Mouse (Mus musculus) intestine, postnatal 0 days (tissue): ENCODE data around the gene Pcsk7. TPM values are rescaled to one million over a fixed set of nuclear protein-coding genes. Genes with fewer than 3 reads are reported as not detected.

Experiments
- ATAC-seq: fragments of 200-750 bp; cut with Nextera tagmentation; 2 replicates; pipeline ENCODE4 v1.8.0; 2017; ENCODE audit warnings: mild to moderate bottlenecking, moderate TSS enrichment, moderate library complexity
- H3K27ac ChIP-seq: fragments of 300-500 bp; sonication (generic); 2 replicates; pipeline ENCODE4 v1.5.1; 2014; ENCODE audit warnings: mild to moderate bottlenecking, low read depth, low read length, moderate library complexity
- H3K27me3 ChIP-seq: fragments of 300-500 bp; sonication (generic); replicated peaks from 2 replicates; pipeline ENCODE4 v1.6.1; 2014; ENCODE audit warnings: low read length, mixed read lengths; ENCODE audit not compliant: control insufficient read depth, insufficient read depth
- H3K36me3 ChIP-seq: fragments of 300-500 bp; sonication (generic); 2 replicates; pipeline ENCODE4 v1.6.1; 2014; ENCODE audit warnings: mild to moderate bottlenecking, moderate library complexity; ENCODE audit not compliant: control insufficient read depth, insufficient read depth
- H3K4me1 ChIP-seq: fragments of 300-500 bp; sonication (generic); replicated peaks from 2 replicates; pipeline ENCODE4 v1.6.1; 2014; ENCODE audit warnings: antibody characterized with exemption, low read length, mixed read lengths; ENCODE audit not compliant: control insufficient read depth, insufficient read depth
- H3K4me2 ChIP-seq: fragments of 300-500 bp; sonication (generic); replicated peaks from 2 replicates; pipeline ENCODE4 v1.6.1; 2014; ENCODE audit warnings: low read depth, mild to moderate bottlenecking, moderate library complexity
- H3K4me3 ChIP-seq: fragments of 300-500 bp; sonication (generic); 2 replicates; pipeline ENCODE4 v1.5.1; 2014; ENCODE audit warnings: low read depth, low read length
- H3K9ac ChIP-seq: fragments of 300-500 bp; sonication (generic); 2 replicates; pipeline ENCODE4 v1.6.1; 2014; ENCODE audit warnings: mild to moderate bottlenecking, low read depth, low read length
- H3K9me3 ChIP-seq: fragments of 300-500 bp; sonication (generic); 2 replicates; pipeline ENCODE4 v1.6.1; 2016; ENCODE audit warnings: mixed run types; ENCODE audit not compliant: control insufficient read depth
- CTCF ChIP-seq: sonication (generic); IDR thresholded peaks from 2 replicates; pipeline ENCODE4 v1.5.1; 2016; ENCODE audit warnings: low read depth, mild to moderate bottlenecking, control low read depth, antibody characterized with exemption, moderate library complexity
- WGBS: fragments of 180-500 bp; shearing (Covaris S2); extraction: QIAGEN DNeasy Blood & Tissue Kit; methylation state at CpG from one replicate; pipeline ENCODE4 v1.1.7; 2014; 5-methylcytosine and 5-hydroxymethylcytosine counted together
- polyA plus RNA-seq: library from polyadenylated mRNA; unstranded; fragments of >200 nt; fragmentation: Nextera tagmentation; extraction: Ambion mirVana; gene quantifications from 2 replicates; pipeline ENCODE4 v1.2.1, GENCODE M21; 2015

Gene Pcsk7
- polyA plus RNA-seq, 1 experiment from 2014 or later: 16.9 TPM

- Histone ChIP-seq H3K9me3 (no peaks in the 10 kb centered on the region), H3K36me3 (peaks cover 17% of the 10 kb centered on the region), H3K4me3 (peak within 1 kb of the TSS; percentile 81), H3K27me3 (no peaks in the 10 kb centered on the region), H3K4me2 (peak within 1 kb of the TSS; percentile 82), H3K9ac (peak within 1 kb of the TSS; percentile 97), H3K27ac (peak within 1 kb of the TSS; percentile 98), H3K4me1 (0 out of 2 replicates have a peak, but pooled peaks cover 6% of the 10 kb centered on the region)
- no peak; the same call in 1 of the 2 replicates for TF ChIP-seq CTCF
- ATAC-seq: peak; percentile 90
- 1% methylated on average over 48 of the region's 48 CpGs for WGBS
Observed at GRCm38 (mm10) chr9:45955107-45955963, 49.0 kb downstream of the Pcsk7 start, which contains the start of gene Sidt2. Sidt2 (minus strand) TSS chr9:45955258.

DNA sequence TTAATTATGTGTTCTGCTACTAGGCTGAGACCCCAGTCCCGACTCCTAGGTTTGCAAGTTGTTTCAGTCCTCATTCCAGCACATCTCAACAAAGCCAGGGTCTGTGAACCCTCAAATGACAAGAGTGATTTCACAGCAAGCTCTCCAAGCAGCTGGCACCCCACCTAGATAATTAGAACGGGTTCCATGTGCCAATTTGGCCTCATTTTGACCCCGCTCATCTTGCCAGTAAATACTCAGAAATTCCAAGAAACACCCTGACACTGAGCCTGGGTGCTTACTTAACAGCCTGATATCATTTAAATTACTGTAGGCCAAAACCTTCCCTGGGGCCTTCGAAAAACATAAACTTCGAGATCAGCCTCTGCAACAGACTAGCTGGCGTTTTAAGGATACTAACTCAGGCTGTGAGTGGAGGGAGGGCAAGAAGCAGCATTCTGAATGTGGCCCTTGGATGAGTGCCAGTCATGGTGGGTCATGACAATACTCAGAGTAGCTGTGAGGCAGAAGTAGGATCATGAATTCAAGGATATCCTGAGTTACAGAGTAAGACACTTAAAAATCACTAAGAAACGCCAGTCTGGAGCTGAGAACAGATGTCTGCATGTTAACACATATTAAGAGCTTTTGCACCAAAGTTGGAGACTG lies 51.9 kb downstream of the Pcsk7 start:
- ATAC-seq: no peak

DNA sequence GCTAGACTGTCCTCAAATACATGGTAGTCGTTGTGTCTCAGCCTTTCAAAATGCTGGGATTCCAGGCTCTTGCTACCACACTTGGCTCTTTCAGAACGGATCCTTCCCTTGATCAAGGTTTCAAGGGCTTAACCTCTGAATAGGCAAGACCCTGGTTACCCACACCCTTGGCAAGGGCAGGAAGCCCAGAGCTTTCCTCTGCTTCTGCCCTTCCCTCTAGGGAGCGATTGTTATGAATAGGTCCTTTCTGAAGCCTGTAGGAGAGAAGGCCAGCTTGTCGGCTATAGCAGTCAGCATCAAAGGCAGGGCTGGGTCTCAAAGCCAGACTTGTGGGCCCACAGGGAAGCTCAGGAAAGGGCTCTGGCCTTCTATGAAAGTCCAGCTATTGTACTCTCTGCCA lies 52.6 kb downstream of the Pcsk7 start:
- H3K27me3 ChIP-seq: no peaks in the 10 kb centered on the region
- 0 out of 2 replicates have a peak, but pooled peaks cover 3% of the 10 kb centered on the region for H3K4me1 ChIP-seq
- H3K9ac ChIP-seq: no peak overlapping the region
- H3K36me3 ChIP-seq: peaks cover 12% of the 10 kb centered on the region; the same call in 1 of the 2 replicates
- 57% methylated on average over 4 of the region's 4 CpGs for WGBS
- ATAC-seq: no peak
- H3K4me2 ChIP-seq: no peak overlapping the region
- no peak overlapping the region for H3K4me3 ChIP-seq
- no peak for TF ChIP-seq CTCF
- H3K9me3 ChIP-seq: no peaks in the 10 kb centered on the region
- peak overlapping the region; percentile 46; the same call in 1 of the 2 replicates for H3K27ac ChIP-seq

More for the DNA sequence above, 51.9 kb downstream of the Pcsk7 start:
- H3K27me3 ChIP-seq: no peaks in the 10 kb centered on the region
- H3K9me3 ChIP-seq: no peaks in the 10 kb centered on the region
- no peak overlapping the region for H3K4me3 ChIP-seq
- H3K9ac ChIP-seq: no peak overlapping the region
- no peak for TF ChIP-seq CTCF
- WGBS: 61% methylated on average over 7 of the region's 7 CpGs
- no peak overlapping the region for H3K27ac ChIP-seq
- H3K36me3 ChIP-seq: peaks cover 11% of the 10 kb centered on the region; the same call in 1 of the 2 replicates
- H3K4me1 ChIP-seq: 0 out of 2 replicates have a peak, but pooled peaks cover 3% of the 10 kb centered on the region
- H3K4me2 ChIP-seq: no peak overlapping the region

DNA sequence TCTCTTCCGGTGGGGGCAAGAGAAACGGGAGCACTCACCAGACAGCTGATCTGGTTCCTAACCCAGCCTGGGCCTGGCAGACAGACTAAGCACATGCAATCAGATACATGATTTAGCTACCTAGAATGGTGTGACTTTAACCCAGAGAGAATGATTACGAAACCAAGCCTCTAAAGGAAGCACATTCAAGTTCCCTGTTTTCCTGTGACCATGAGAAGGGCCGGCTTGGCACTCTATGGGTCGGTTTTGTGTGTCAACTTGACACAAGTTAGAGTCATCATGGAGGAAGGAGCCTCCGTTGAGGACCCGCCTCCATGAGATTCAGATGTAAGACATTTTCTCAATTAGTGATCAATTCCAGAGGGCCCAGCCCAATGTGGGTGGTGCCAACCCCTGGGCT lies 53.4 kb downstream of the Pcsk7 start:
- H3K27ac ChIP-seq: peak overlapping the region; percentile 36; the same call in 1 of the 2 replicates

DNA sequence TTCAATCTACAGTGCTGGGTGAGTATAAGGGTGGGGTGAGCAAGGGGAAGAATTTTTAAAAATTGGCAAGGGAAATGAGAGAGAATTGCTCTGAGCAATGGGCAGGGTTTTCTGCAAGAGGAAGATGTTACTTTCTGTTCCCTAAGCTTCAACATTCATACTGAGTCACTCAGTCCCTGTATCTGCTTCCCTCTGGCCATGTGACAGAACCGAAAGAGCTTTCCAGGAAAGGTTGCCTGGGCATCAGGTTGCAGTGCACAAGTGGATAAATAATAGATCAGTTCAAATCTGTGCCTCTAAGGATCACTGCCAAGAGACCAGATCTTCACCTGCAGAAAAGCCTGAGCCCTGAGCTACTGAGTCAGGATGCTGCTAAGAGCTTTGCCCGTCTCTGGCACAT lies 55.6 kb downstream of the Pcsk7 start:
- no peak overlapping the region for H3K4me2 ChIP-seq
- no peaks in the 10 kb centered on the region for H3K27me3 ChIP-seq
- no peak overlapping the region for H3K9ac ChIP-seq
- no peaks in the 10 kb centered on the region for H3K4me1 ChIP-seq
- peak overlapping the region; percentile 41; the same call in 1 of the 2 replicates for H3K27ac ChIP-seq
- no peak for TF ChIP-seq CTCF
- peaks cover 33% of the 10 kb centered on the region for H3K36me3 ChIP-seq
- no peak overlapping the region for H3K4me3 ChIP-seq
- ATAC-seq: no peak
- WGBS: 64% methylated on average over 2 of the region's 2 CpGs
- H3K9me3 ChIP-seq: no peaks in the 10 kb centered on the region

More for the DNA sequence above, 53.4 kb downstream of the Pcsk7 start:
- ATAC-seq: peak; percentile 9; the same call in 1 of the 2 replicates
- no peak overlapping the region for H3K9ac ChIP-seq
- H3K4me1 ChIP-seq: 0 out of 2 replicates have a peak, but pooled peaks cover 3% of the 10 kb centered on the region
- 59% methylated on average over 7 of the region's 7 CpGs for WGBS
- no peaks in the 10 kb centered on the region for H3K27me3 ChIP-seq
- no peak for TF ChIP-seq CTCF
- no peaks in the 10 kb centered on the region for H3K9me3 ChIP-seq
- H3K4me3 ChIP-seq: no peak overlapping the region
- no peak overlapping the region for H3K4me2 ChIP-seq
- H3K36me3 ChIP-seq: peaks cover 18% of the 10 kb centered on the region; the same call in 1 of the 2 replicates

- ATAC-seq: peak; percentile 74
- no peak overlapping the region for H3K4me2 ChIP-seq
- H3K9ac ChIP-seq: no peak overlapping the region
- no peak overlapping the region for H3K4me3 ChIP-seq
- no peak for TF ChIP-seq CTCF
- H3K36me3 ChIP-seq: peaks cover 48% of the 10 kb centered on the region
- H3K9me3 ChIP-seq: no peaks in the 10 kb centered on the region
- no peaks in the 10 kb centered on the region for H3K27me3 ChIP-seq
- peak overlapping the region; percentile 42; the same call in 1 of the 2 replicates for H3K27ac ChIP-seq
- H3K4me1 ChIP-seq: no peaks in the 10 kb centered on the region
- 65% methylated on average over 6 of the region's 6 CpGs for WGBS
Observed at GRCm38 (mm10) chr9:45963577-45963976, 57.3 kb downstream of the Pcsk7 start.
